Mouse (Mus musculus) embryonic fibroblast, embryonic 13.5 days (primary cell): ENCODE measurements around the gene Banf2.

ENCODE experiments used
- CTCF ChIP-seq: IDR thresholded peaks from 2 replicates; pipeline ENCODE4 v1.5.1; 2011; ENCODE audit warnings: mild to moderate bottlenecking, control low read depth, low read length, moderate library complexity, borderline replicate concordance; ENCODE audit not compliant: insufficient read depth
- POLR2A ChIP-seq: IDR thresholded peaks from 2 replicates; pipeline ENCODE4 v1.6.1; 2011; ENCODE audit warnings: low read depth, mild to moderate bottlenecking, control low read depth, low read length, moderate library complexity

- TF ChIP-seq CTCF = no peak
- no peak for TF ChIP-seq POLR2A
These were observed 24.9 kb downstream of the Banf2 start for GRCm38 (mm10) chr2:144057735-144058134.
